ENCODE assay signal across 20 mouse cellular contexts in genomic region chr10:18411266-18411665, GRCm38 (mm10).
DNase-seq lines count a peak whose midpoint lies in the region; ATAC-seq lines count a peak whose summit lies in the region.
"Had no signal": no experiment of that assay in that cellular context is flagged by ENCODE, and none has a peak within 500 bp of the region (broad histone marks: within the 10 kb centered on the region; RNA-seq: fewer than 3 reads in every experiment).

No protein-coding gene starts in this region.

- DNase-seq in embryo, embryonic 10 days (ENCODE audit: low spot score): peak; percentile 63
- no peak for DNase-seq in embryo, embryonic 11 days
- DNase-seq in hindbrain, embryonic 11.5 days (ENCODE audit: low spot score): no peak
- no peak for DNase-seq in neural tube, embryonic 10.5 days (ENCODE audit: extremely low spot score, low spot score)
- DNase-seq in left cerebral cortex, adult 9 months (ENCODE audit: low spot score in 2 of 2): no peak
- DNase-seq in urinary bladder, postnatal 25 days (ENCODE audit: low spot score): no peak
- DNase-seq: adrenal gland, postnatal 10 days; cerebellum, adult 9-11 months; heart, adult 11 months; lung, postnatal 4 days; spleen, adult 18-20 months; thymus, postnatal 25 days had no signal

- no peaks in the 10 kb centered on the region for H3K9me3 ChIP-seq in hindbrain, embryonic 12.5 days (replicated peaks)
- H3K9me3 ChIP-seq in hindbrain, embryonic 11.5 days (ENCODE audit: control insufficient read depth, low read length): no peaks in the 10 kb centered on the region
- H3K9me3 ChIP-seq in neural tube, embryonic 12.5 days: no peaks in the 10 kb centered on the region
- H3K9me3 ChIP-seq: heart, embryonic 12.5 days; kidney, embryonic 15.5 days; lung, embryonic 15.5 days had no signal

- no peak overlapping the region for H3K9ac ChIP-seq in hindbrain, embryonic 12.5 days
- H3K9ac ChIP-seq in hindbrain, embryonic 11.5 days (ENCODE audit: low read depth, low read length): no peak overlapping the region
- no peak overlapping the region for H3K9ac ChIP-seq in neural tube, embryonic 12.5 days
- H3K9ac ChIP-seq: heart, embryonic 12.5 days; kidney, embryonic 15.5 days; liver, embryonic 14.5 days; lung, embryonic 15.5 days had no signal

- no peaks in the 10 kb centered on the region for H3K27me3 ChIP-seq in hindbrain, embryonic 12.5 days
- H3K27me3 ChIP-seq in hindbrain, embryonic 11.5 days (ENCODE audit: control insufficient read depth, insufficient read depth, low read length): no peaks in the 10 kb centered on the region
- H3K27me3 ChIP-seq in neural tube, embryonic 12.5 days (replicated peaks): no peaks in the 10 kb centered on the region
- H3K27me3 ChIP-seq: heart, embryonic 12.5 days; kidney, embryonic 15.5 days; lung, embryonic 15.5 days; Patski had no signal

- no peak overlapping the region for H3K27ac ChIP-seq in hindbrain, embryonic 12.5 days
- no peak overlapping the region for H3K27ac ChIP-seq in hindbrain, embryonic 11.5 days (ENCODE audit: low read depth, low read length)
- no peak overlapping the region for H3K27ac ChIP-seq in neural tube, embryonic 12.5 days
- H3K27ac ChIP-seq: kidney, embryonic 15.5 days; liver, embryonic 14.5 days; lung, embryonic 15.5 days had no signal

- ATAC-seq in hindbrain, embryonic 12.5 days (ENCODE audit: low FRiP score): no peak
- ATAC-seq in hindbrain, embryonic 11.5 days (ENCODE audit: low FRiP score): no peak
- no peak for ATAC-seq in neural tube, embryonic 12.5 days (ENCODE audit: low FRiP score, low read depth)
- ATAC-seq: activated CD4-positive, CD25-positive, alpha-beta regulatory T cell, adult 4 months; Patski had no signal

- H3K36me3 ChIP-seq in hindbrain, embryonic 12.5 days: no peaks in the 10 kb centered on the region
- H3K36me3 ChIP-seq in hindbrain, embryonic 11.5 days (ENCODE audit: control insufficient read depth, insufficient read depth, low read length): no peaks in the 10 kb centered on the region
- H3K36me3 ChIP-seq in neural tube, embryonic 12.5 days: no peaks in the 10 kb centered on the region
- H3K36me3 ChIP-seq: heart, embryonic 12.5 days; kidney, embryonic 15.5 days; lung, embryonic 15.5 days had no signal

- peak overlapping the region; percentile 80 for H3K4me2 ChIP-seq in hindbrain, embryonic 12.5 days (replicated peaks)
- H3K4me2 ChIP-seq in hindbrain, embryonic 11.5 days (replicated peaks; ENCODE audit: low read depth, low read length): no peak overlapping the region
- peak overlapping the region; percentile 76; the same call in 1 of the 2 replicates for H3K4me2 ChIP-seq in neural tube, embryonic 12.5 days (replicated peaks)
- H3K4me2 ChIP-seq: heart, embryonic 12.5 days; kidney, embryonic 15.5 days; lung, embryonic 15.5 days had no signal

- H3K4me1 ChIP-seq in hindbrain, embryonic 12.5 days: peaks cover 53% of the 10 kb centered on the region
- no peaks in the 10 kb centered on the region; the same call in 1 of the 2 replicates for H3K4me1 ChIP-seq in hindbrain, embryonic 11.5 days (replicated peaks; ENCODE audit: control insufficient read depth, insufficient read depth, low read length)
- peaks cover 47% of the 10 kb centered on the region for H3K4me1 ChIP-seq in neural tube, embryonic 12.5 days

- no peak overlapping the region for H3K4me3 ChIP-seq in hindbrain, embryonic 12.5 days
- H3K4me3 ChIP-seq in hindbrain, embryonic 11.5 days (ENCODE audit: low read depth, low read length): no peak overlapping the region
- no peak overlapping the region for H3K4me3 ChIP-seq in neural tube, embryonic 12.5 days
- H3K4me3 ChIP-seq: heart, embryonic 12.5 days; kidney, embryonic 15.5 days; lung, embryonic 15.5 days had no signal

- WGBS in hindbrain, embryonic 12.5 days: 52% methylated on average over 2 of the region's 2 CpGs
- 39% methylated on average over 2 of the region's 2 CpGs for WGBS in hindbrain, embryonic 11.5 days
- WGBS in neural tube, embryonic 12.5 days: 64% methylated on average over 2 of the region's 2 CpGs
